Mouse (Mus musculus): ENCODE measurements around the gene Adcyap1r1.

Adcyap1r1 gene

GRCm38 (mm10) chr6:55448976-55449678 lies 2.7 kb upstream of the Adcyap1r1 start:
- 85% methylated on average over 8 of the region's 8 CpGs for WGBS

GRCm38 (mm10) chr6:55452381-55452780 lies 603 bp downstream of the Adcyap1r1 start:
- WGBS, result 2% methylated on average over 24 of the region's 24 CpGs

GRCm38 (mm10) chr6:55453548-55453947 lies 1.8 kb downstream of the Adcyap1r1 start:
- WGBS, result 45% methylated on average over 1 of the region's 1 CpGs

GRCm38 (mm10) chr6:55455641-55456040 lies 3.9 kb downstream of the Adcyap1r1 start:
- WGBS, result 58% methylated on average over 5 of the region's 5 CpGs

GRCm38 (mm10) chr6:55457727-55458126 lies 5.9 kb downstream of the Adcyap1r1 start:
- WGBS, result 65% methylated on average over 7 of the region's 7 CpGs

GRCm38 (mm10) chr6:55458156-55458555 lies 6.4 kb downstream of the Adcyap1r1 start:
- 53% methylated on average over 1 of the region's 1 CpGs for WGBS

- 59% methylated on average over 20 of the region's 20 CpGs for WGBS
Measured at GRCm38 (mm10) chr6:55459545-55460397, 8.0 kb downstream of the Adcyap1r1 start.

GRCm38 (mm10) chr6:55461141-55461540 lies 9.4 kb downstream of the Adcyap1r1 start:
- 62% methylated on average over 5 of the region's 5 CpGs for WGBS

- 77% methylated on average over 2 of the region's 2 CpGs for WGBS
Measured at GRCm38 (mm10) chr6:55461678-55462077, 9.9 kb downstream of the Adcyap1r1 start.

GRCm38 (mm10) chr6:55462394-55462793 lies 10.6 kb downstream of the Adcyap1r1 start:
- WGBS, result 64% methylated on average over 1 of the region's 1 CpGs

- 80% methylated on average over 7 of the region's 7 CpGs for WGBS
Measured at GRCm38 (mm10) chr6:55463966-55464365, 12.2 kb downstream of the Adcyap1r1 start.

- 56% methylated on average over 4 of the region's 4 CpGs for WGBS
Measured at GRCm38 (mm10) chr6:55465311-55465710, 13.5 kb downstream of the Adcyap1r1 start.

GRCm38 (mm10) chr6:55470691-55471090 lies 18.9 kb downstream of the Adcyap1r1 start:
- 80% methylated on average over 5 of the region's 5 CpGs for WGBS

GRCm38 (mm10) chr6:55472381-55472780 lies 20.6 kb downstream of the Adcyap1r1 start:
- WGBS, result 78% methylated on average over 2 of the region's 2 CpGs

- WGBS, result 94% methylated on average over 1 of the region's 1 CpGs
Measured at GRCm38 (mm10) chr6:55480988-55481387, 29.2 kb downstream of the Adcyap1r1 start.

GRCm38 (mm10) chr6:55482471-55482870 lies 30.7 kb downstream of the Adcyap1r1 start:
- WGBS, result 43% methylated on average over 1 of the region's 1 CpGs

GRCm38 (mm10) chr6:55483360-55483759 lies 31.6 kb downstream of the Adcyap1r1 start:
- 50% methylated on average over 7 of the region's 7 CpGs for WGBS

- 14% methylated on average over 4 of the region's 4 CpGs for WGBS
Measured at GRCm38 (mm10) chr6:55484224-55484623, 32.4 kb downstream of the Adcyap1r1 start.

GRCm38 (mm10) chr6:55485216-55485615 lies 33.4 kb downstream of the Adcyap1r1 start:
- WGBS, result 74% methylated on average over 4 of the region's 4 CpGs

- 72% methylated on average over 6 of the region's 6 CpGs for WGBS
Measured at GRCm38 (mm10) chr6:55487726-55488125, 35.9 kb downstream of the Adcyap1r1 start.

GRCm38 (mm10) chr6:55496201-55496600 lies 44.4 kb downstream of the Adcyap1r1 start:
- WGBS, result 58% methylated on average over 4 of the region's 4 CpGs

GRCm38 (mm10) chr6:55501061-55501460 lies 49.3 kb downstream of the Adcyap1r1 start:
- WGBS, result 85% methylated on average over 6 of the region's 6 CpGs

GRCm38 (mm10) chr6:55502309-55502708 lies 50.5 kb downstream of the Adcyap1r1 start:
- 76% methylated on average over 7 of the region's 7 CpGs for WGBS

Data from cerebral cortex, adult 2 months (tissue).